In genomic region chr9:26805935-26806666, GRCm38 (mm10) we compare ENCODE assay signal across 8 mouse cellular contexts. TPM values are rescaled to one million over a fixed set of nuclear protein-coding genes. Genes with fewer than 3 reads are reported as not detected.
DNase-seq lines count a peak whose midpoint lies in the region; ATAC-seq and TF ChIP-seq lines count a peak whose summit lies in the region.

Glb1l2 (minus strand) TSS chr9:26806468.

- H3K9me3 ChIP-seq in hindbrain, embryonic 13.5 days = no peaks in the 10 kb centered on the region
- no peaks in the 10 kb centered on the region for H3K9me3 ChIP-seq in lung, embryonic 16.5 days (ENCODE audit: control insufficient read depth, low read length)

- H3K4me2 ChIP-seq in hindbrain, embryonic 13.5 days = peak within 1 kb of the TSS; percentile 88
- H3K4me2 ChIP-seq in lung, embryonic 16.5 days (ENCODE audit: low read depth, low read length) = peak within 1 kb of the TSS; percentile 93

- no peak within 1 kb of the TSS for H3K27ac ChIP-seq in cortical plate, adult 2 months (ENCODE audit: insufficient read depth, low read length)
- H3K27ac ChIP-seq in hindbrain, embryonic 13.5 days = no peak within 1 kb of the TSS
- peak within 1 kb of the TSS; percentile 85 for H3K27ac ChIP-seq in lung, embryonic 16.5 days (ENCODE audit: low read length)

- peak within 1 kb of the TSS; percentile 14; the same call in 1 of the 2 replicates for H3K4me3 ChIP-seq in cortical plate, adult 2 months (ENCODE audit: insufficient read depth, low read length)
- peak within 1 kb of the TSS; percentile 54 for H3K4me3 ChIP-seq in hindbrain, embryonic 13.5 days
- H3K4me3 ChIP-seq in lung, embryonic 16.5 days (ENCODE audit: low read length) = peak within 1 kb of the TSS; percentile 62

- peak within 1 kb of the TSS; percentile 72 for H3K9ac ChIP-seq in hindbrain, embryonic 13.5 days
- H3K9ac ChIP-seq in lung, embryonic 16.5 days (ENCODE audit: low read length) = peak within 1 kb of the TSS; percentile 69

- TF ChIP-seq POLR2A in cortical plate, adult 2 months (IDR thresholded peaks at IDR 0.05; ENCODE audit: extremely low read depth, insufficient read depth, low read length) = no peak

- no peaks in the 10 kb centered on the region for H3K27me3 ChIP-seq in hindbrain, embryonic 13.5 days
- no peaks in the 10 kb centered on the region for H3K27me3 ChIP-seq in lung, embryonic 16.5 days (ENCODE audit: control insufficient read depth, insufficient read depth, low read depth, low read length)

- H3K36me3 ChIP-seq in hindbrain, embryonic 13.5 days = no peaks in the 10 kb centered on the region
- no peaks in the 10 kb centered on the region for H3K36me3 ChIP-seq in lung, embryonic 16.5 days (ENCODE audit: control insufficient read depth, insufficient read depth, low read length)

- peak; percentile 100 for ATAC-seq in hindbrain, embryonic 13.5 days (ENCODE audit: low FRiP score)
- peak; percentile 100 for ATAC-seq in lung, embryonic 16.5 days (ENCODE audit: low read depth)

- WGBS in hindbrain, embryonic 13.5 days = 2% methylated on average over 29 of the region's 33 CpGs
- WGBS in lung, embryonic 16.5 days = under 1% methylated on average over 33 of the region's 33 CpGs

- H3K4me1 ChIP-seq in cortical plate, adult 2 months (ENCODE audit: control insufficient read depth, insufficient read depth, low read length) = no peaks in the 10 kb centered on the region
- peaks cover 13% of the 10 kb centered on the region for H3K4me1 ChIP-seq in hindbrain, embryonic 13.5 days (replicated peaks)
- 0 out of 2 replicates have a peak, but pooled peaks cover 2% of the 10 kb centered on the region for H3K4me1 ChIP-seq in lung, embryonic 16.5 days (replicated peaks; ENCODE audit: control insufficient read depth, insufficient read depth, low read length)

- no peak for TF ChIP-seq CTCF in cortical plate, adult 2 months (IDR thresholded peaks at IDR 0.05; ENCODE audit: extremely low read depth, insufficient read depth, low read length)

- DNase-seq in adrenal gland, adult 2 months = peak; percentile 97
- peak; percentile 92 for DNase-seq in gastrocnemius, adult 18-20 months (ENCODE audit: low spot score)
- DNase-seq in layer of hippocampus, postnatal 14 days (ENCODE audit: low spot score in 2 of 2) = peak; percentile 82 to 90
- peak; percentile 94 for DNase-seq in ovary, postnatal 36 days (ENCODE audit: low spot score)
- peak; percentile 11 to 26 for DNase-seq in thymus, postnatal 36 days

RNA-seq across cellular contexts. Expression of gene Glb1l2, which starts in this region (rescaled TPM):
- 10 to 100 TPM in 1 of 2 experiments, 1 to 10 TPM in 1; 7.1 to 15.9 TPM for total RNA-seq in adrenal gland, adult 2 months (2021)
- polyA plus RNA-seq in adrenal gland, adult 2 months (2012; rRNA removed) = 8.7 and 9.9 TPM in 2 replicates
- 0.42 and 0.44 TPM in 2 replicates for polyA plus RNA-seq in cortical plate, adult 2 months (2012; rRNA removed)
- 1 to 10 TPM; 3.1 to 4.6 TPM for total RNA-seq in gastrocnemius, adult 18-20 months (2021)
- 2.2 and 2.4 TPM in 2 replicates for polyA plus RNA-seq in hindbrain, embryonic 13.5 days (2015; fragmentation: Nextera tagmentation; extraction: Ambion mirVana)
- 1 to 10 TPM in 1 of 2 experiments, under 1 TPM in 1; 0.62 to 1.4 TPM for total RNA-seq in layer of hippocampus, postnatal 14 days (2021)
- polyA plus RNA-seq in lung, embryonic 16.5 days (2015; fragmentation: Nextera tagmentation; extraction: Ambion mirVana) = 10.5 and 11.1 TPM in 2 replicates

Comparison
In these comparisons a context has a peak if more than half of its experiments do, and no peak if none do; other contexts are left out.
1. DNase-seq: peak in every context shown above with its lines; median percentile 97 in adrenal gland, adult 2 months; 94 in ovary, postnatal 36 days; 92 in gastrocnemius, adult 18-20 months; 86 in layer of hippocampus, postnatal 14 days; 18 in thymus, postnatal 36 days.